Mouse (Mus musculus): ENCODE measurements around the gene Ptgdr. TPM values are rescaled to one million over a fixed set of nuclear protein-coding genes. Genes with fewer than 3 reads are reported as not detected.
"Not testable (repeated sequence)": the region's sequence is repeated elsewhere in the genome, so short reads cannot be mapped to it uniquely, and the experiment has no call there.

Gene Ptgdr
- polyA plus RNA-seq, 1 experiment from 2014 or later, result 0.61 TPM

- Histone ChIP-seq H3K9ac (ENCODE audit: low read length) (no peak overlapping the region), H3K27ac (replicated peaks) (no peak overlapping the region), H3K4me2 (replicated peaks; ENCODE audit: low read depth) (no peak overlapping the region), H3K4me3 (ENCODE audit: low read depth, low read length) (no peak overlapping the region), H3K27me3 (ENCODE audit: control insufficient read depth, insufficient read depth, low read length) (no peaks in the 10 kb centered on the region), H3K36me3 (ENCODE audit: control insufficient read depth, insufficient read depth, low read length) (no peaks in the 10 kb centered on the region), H3K9me3 (ENCODE audit: control insufficient read depth, low read length) (no peaks in the 10 kb centered on the region), H3K4me1 (replicated peaks; ENCODE audit: control insufficient read depth, insufficient read depth) (no peaks in the 10 kb centered on the region)
- TF ChIP-seq EP300 (optimal IDR thresholded peaks at IDR 0.05) (no peak), CTCF (IDR thresholded peaks at IDR 0.05; ENCODE audit: low read depth) (no peak)
- 56% methylated on average over 4 of the region's 4 CpGs for WGBS
- DNase-seq (ENCODE audit: low spot score), result no peak
- no peak for ATAC-seq (ENCODE audit: low FRiP score, low TSS enrichment)
Measured at GRCm38 (mm10) chr14:44827736-44828135, 31.4 kb downstream of the Ptgdr start.

GRCm38 (mm10) chr14:44821177-44822057 lies 37.8 kb downstream of the Ptgdr start:
- WGBS, result 55% methylated on average over 7 of the region's 7 CpGs
- H3K4me2 ChIP-seq (replicated peaks; ENCODE audit: low read depth), result no peak overlapping the region
- ATAC-seq (ENCODE audit: low FRiP score, low TSS enrichment) (no peak), DNase-seq (ENCODE audit: low spot score) (no peak)
- H3K27me3 ChIP-seq (ENCODE audit: control insufficient read depth, insufficient read depth, low read length), result no peaks in the 10 kb centered on the region
- no peak overlapping the region for H3K4me3 ChIP-seq (ENCODE audit: low read depth, low read length)
- no peaks in the 10 kb centered on the region for H3K36me3 ChIP-seq (ENCODE audit: control insufficient read depth, insufficient read depth, low read length)
- H3K4me1 ChIP-seq (replicated peaks; ENCODE audit: control insufficient read depth, insufficient read depth), result no peaks in the 10 kb centered on the region
- no peaks in the 10 kb centered on the region for H3K9me3 ChIP-seq (ENCODE audit: control insufficient read depth, low read length)
- H3K27ac ChIP-seq (replicated peaks), result no peak overlapping the region
- H3K9ac ChIP-seq (ENCODE audit: low read length), result no peak overlapping the region
- TF ChIP-seq EP300 (optimal IDR thresholded peaks at IDR 0.05), result no peak
- TF ChIP-seq CTCF (IDR thresholded peaks at IDR 0.05; ENCODE audit: low read depth), result no peak

- H3K27me3 ChIP-seq (ENCODE audit: control insufficient read depth, insufficient read depth, low read length); H3K36me3 ChIP-seq (ENCODE audit: control insufficient read depth, insufficient read depth, low read length); H3K27ac ChIP-seq (replicated peaks); H3K9ac ChIP-seq (ENCODE audit: low read length); DNase-seq (ENCODE audit: low spot score); H3K9me3 ChIP-seq (ENCODE audit: control insufficient read depth, low read length); H3K4me2 ChIP-seq (replicated peaks; ENCODE audit: low read depth); ATAC-seq (ENCODE audit: low FRiP score, low TSS enrichment); H3K4me1 ChIP-seq (replicated peaks; ENCODE audit: control insufficient read depth, insufficient read depth); H3K4me3 ChIP-seq (ENCODE audit: low read depth, low read length): not testable (repeated sequence)
Measured at GRCm38 (mm10) chr14:44813152-44813551, 46.0 kb downstream of the Ptgdr start.

Other genes with a start within 250 kb of the Ptgdr start
- not detected in 2 replicates for gene Gm5624, start 231.4 kb downstream of the Ptgdr start, polyA plus RNA-seq (2015; fragmentation: Nextera tagmentation; extraction: Ambion mirVana)
- not detected in 2 replicates for gene Gm8257, start 152.9 kb downstream of the Ptgdr start, polyA plus RNA-seq (2015; fragmentation: Nextera tagmentation; extraction: Ambion mirVana)
- not detected in 2 replicates for gene Gm8267, start 109.0 kb downstream of the Ptgdr start, polyA plus RNA-seq (2015; fragmentation: Nextera tagmentation; extraction: Ambion mirVana)
- gene Ptger2, start 128.8 kb upstream of the Ptgdr start, polyA plus RNA-seq (2015; fragmentation: Nextera tagmentation; extraction: Ambion mirVana), result 1.4 and 1.6 TPM in 2 replicates

All from stomach, postnatal 0 days (tissue).